Mouse (Mus musculus): ENCODE results near the gene Rarg. TPM values are rescaled to one million over a fixed set of nuclear protein-coding genes. Genes with fewer than 3 reads are reported as not detected.
"Not testable (repeated sequence)": the region's sequence is repeated elsewhere in the genome, so short reads cannot be mapped to it uniquely, and the experiment has no call there.

The Rarg gene
- total RNA-seq, 4 experiments from 2014 or later: 4.4 to 9.8 (median 8.4) TPM

GRCm38 (mm10) chr15:102239260-102239590 is 18.1 kb downstream of the Rarg start:
- DNase-seq (ENCODE audit: low spot score in 2 of 2): peak; percentile 72 to 78

GRCm38 (mm10) chr15:102238543-102239259 is 18.6 kb downstream of the Rarg start:
- DNase-seq (ENCODE audit: low spot score in 2 of 2): no peak

GRCm38 (mm10) chr15:102235371-102236027 is 21.8 kb downstream of the Rarg start:
- DNase-seq (ENCODE audit: low spot score in 2 of 2): no peak

- no peak for DNase-seq (ENCODE audit: low spot score in 2 of 2)
These were observed 23.4 kb downstream of the Rarg start for GRCm38 (mm10) chr15:102233896-102234295.

- DNase-seq (ENCODE audit: low spot score in 2 of 2): no peak
These were observed 24.6 kb downstream of the Rarg start for GRCm38 (mm10) chr15:102232764-102233163.

- no peak for DNase-seq (ENCODE audit: low spot score in 2 of 2)
These were observed 25.6 kb downstream of the Rarg start, which contains the start of gene Itgb7 for GRCm38 (mm10) chr15:102231748-102232147. Itgb7 (minus strand) TSS chr15:102231944.

- DNase-seq (ENCODE audit: low spot score in 2 of 2): no peak
These were observed 26.7 kb downstream of the Rarg start for GRCm38 (mm10) chr15:102230408-102231321.

GRCm38 (mm10) chr15:102225619-102226018 is 31.7 kb downstream of the Rarg start:
- DNase-seq (ENCODE audit: low spot score in 2 of 2): not testable (repeated sequence)

- no peak for DNase-seq (ENCODE audit: low spot score in 2 of 2)
These were observed 32.2 kb downstream of the Rarg start for GRCm38 (mm10) chr15:102224992-102225617.

GRCm38 (mm10) chr15:102224186-102224991 is 32.9 kb downstream of the Rarg start:
- peak; percentile 61 to 69 for DNase-seq (ENCODE audit: low spot score in 2 of 2)

GRCm38 (mm10) chr15:102222386-102222785 is 34.9 kb downstream of the Rarg start:
- DNase-seq (ENCODE audit: low spot score in 2 of 2): no peak

GRCm38 (mm10) chr15:102217325-102217724 is 40.0 kb downstream of the Rarg start:
- no peak for DNase-seq (ENCODE audit: low spot score in 2 of 2)

GRCm38 (mm10) chr15:102216459-102217228 is 40.7 kb downstream of the Rarg start:
- DNase-seq (ENCODE audit: low spot score in 2 of 2): no peak

GRCm38 (mm10) chr15:102215624-102216023 is 41.7 kb downstream of the Rarg start:
- no peak for DNase-seq (ENCODE audit: low spot score in 2 of 2)

GRCm38 (mm10) chr15:102214132-102214531 is 43.2 kb downstream of the Rarg start:
- no peak for DNase-seq (ENCODE audit: low spot score in 2 of 2)

GRCm38 (mm10) chr15:102211895-102212294 is 45.4 kb downstream of the Rarg start:
- DNase-seq (ENCODE audit: low spot score in 2 of 2): no peak

- DNase-seq (ENCODE audit: low spot score in 2 of 2): no peak
These were observed 46.5 kb downstream of the Rarg start for GRCm38 (mm10) chr15:102210816-102211215.

- no peak for DNase-seq (ENCODE audit: low spot score in 2 of 2)
These were observed 48.2 kb downstream of the Rarg start for GRCm38 (mm10) chr15:102209114-102209513.

- no peak for DNase-seq (ENCODE audit: low spot score in 2 of 2)
These were observed 49.2 kb downstream of the Rarg start for GRCm38 (mm10) chr15:102208092-102208561.

- DNase-seq (ENCODE audit: low spot score in 2 of 2): no peak
These were observed 50.0 kb downstream of the Rarg start for GRCm38 (mm10) chr15:102207351-102207750.

All from gastrocnemius, adult 8-10 months (tissue).